ENCODE assay signal across 7 mouse cellular contexts in genomic region chr5:121593451-121594401, GRCm38 (mm10). TPM values are rescaled to one million over a fixed set of nuclear protein-coding genes. Genes with fewer than 3 reads are reported as not detected.
A peak's percentile ranks its signal among the peaks of the same experiment; 100 is the strongest.
DNase-seq lines count a peak whose midpoint lies in the region; ATAC-seq and TF ChIP-seq lines count a peak whose summit lies in the region.

Aldh2 (minus strand) TSS chr5:121593824.

- H3K9me3 ChIP-seq in embryonic facial prominence, embryonic 12.5 days = no peaks in the 10 kb centered on the region
- no peaks in the 10 kb centered on the region for H3K9me3 ChIP-seq in limb, embryonic 12.5 days
- H3K9me3 ChIP-seq in midbrain, embryonic 15.5 days = no peaks in the 10 kb centered on the region

- peak within 1 kb of the TSS; percentile 92 for H3K4me2 ChIP-seq in embryonic facial prominence, embryonic 12.5 days (replicated peaks)
- peak within 1 kb of the TSS; percentile 91 for H3K4me2 ChIP-seq in limb, embryonic 12.5 days
- H3K4me2 ChIP-seq in midbrain, embryonic 15.5 days = peak within 1 kb of the TSS; percentile 98

- peak within 1 kb of the TSS; percentile 77 for H3K9ac ChIP-seq in embryonic facial prominence, embryonic 12.5 days
- peak within 1 kb of the TSS; percentile 90 for H3K9ac ChIP-seq in limb, embryonic 12.5 days (replicated peaks)
- H3K9ac ChIP-seq in midbrain, embryonic 15.5 days = peak within 1 kb of the TSS; percentile 75

- peak; percentile 91 for DNase-seq in adrenal gland, postnatal 25 days
- peak; percentile 94 to 95 for DNase-seq in heart, adult 18-20 months
- peak; percentile 96 for DNase-seq in kidney, adult 2 months
- DNase-seq in spleen, adult 2 months (ENCODE audit: low read depth in 1 of 2, low spot score in 2 of 2) = peak; percentile 36 to 81

- TF ChIP-seq POLR2A in kidney, adult 2 months (IDR thresholded peaks at IDR 0.05; ENCODE audit: low read depth, low read length) = peak; percentile 95
- peak; percentile 83 for TF ChIP-seq POLR2A in spleen, adult 2 months (IDR thresholded peaks at IDR 0.05; ENCODE audit: low read depth, low read length)

- peak within 1 kb of the TSS; percentile 88 for H3K4me3 ChIP-seq in embryonic facial prominence, embryonic 12.5 days
- peak within 1 kb of the TSS; percentile 73 for H3K4me3 ChIP-seq in kidney, adult 2 months (ENCODE audit: insufficient read depth, low read depth, low read length)
- H3K4me3 ChIP-seq in limb, embryonic 12.5 days (replicated peaks) = peak within 1 kb of the TSS; percentile 81
- peak within 1 kb of the TSS; percentile 77 for H3K4me3 ChIP-seq in midbrain, embryonic 15.5 days
- peak within 1 kb of the TSS; percentile 83 for H3K4me3 ChIP-seq in spleen, adult 2 months (ENCODE audit: extremely low read depth, insufficient read depth, insufficient read length)

- WGBS in embryonic facial prominence, embryonic 12.5 days = 2% methylated on average over 47 of the region's 47 CpGs
- WGBS in kidney, adult 2 months = 3% methylated on average over 47 of the region's 47 CpGs
- 2% methylated on average over 47 of the region's 47 CpGs for WGBS in limb, embryonic 12.5 days
- WGBS in midbrain, embryonic 15.5 days = 3% methylated on average over 47 of the region's 47 CpGs
- 2% methylated on average over 47 of the region's 47 CpGs for WGBS in spleen, adult 2 months

- ATAC-seq in embryonic facial prominence, embryonic 12.5 days (ENCODE audit: insufficient number of reproducible peaks, insufficient read depth, low FRiP score, low TSS enrichment) = peak; percentile 88
- ATAC-seq in limb, embryonic 12.5 days (ENCODE audit: insufficient number of reproducible peaks, insufficient read depth, low FRiP score, low TSS enrichment, low read depth) = peak; percentile 82
- ATAC-seq in midbrain, embryonic 15.5 days (replicated peaks) = peak; percentile 84

- TF ChIP-seq CTCF in kidney, adult 2 months (conservative IDR thresholded peaks at IDR 0.05; ENCODE audit: insufficient read depth, insufficient read length, low read depth, low read length) = no peak
- TF ChIP-seq CTCF in spleen, adult 2 months (IDR thresholded peaks at IDR 0.05; ENCODE audit: extremely low read depth, insufficient read depth, insufficient read length, insufficient replicate concordance) = no peak

- peak within 1 kb of the TSS; percentile 91 for H3K27ac ChIP-seq in embryonic facial prominence, embryonic 12.5 days
- peak within 1 kb of the TSS; percentile 84 for H3K27ac ChIP-seq in kidney, adult 2 months (ENCODE audit: insufficient read depth, low read depth, low read length)
- peak within 1 kb of the TSS; percentile 93 for H3K27ac ChIP-seq in limb, embryonic 12.5 days
- peak within 1 kb of the TSS; percentile 77 for H3K27ac ChIP-seq in midbrain, embryonic 15.5 days
- H3K27ac ChIP-seq in spleen, adult 2 months (ENCODE audit: insufficient read depth, low read length) = peak within 1 kb of the TSS; percentile 76

- H3K27me3 ChIP-seq in embryonic facial prominence, embryonic 12.5 days = no peaks in the 10 kb centered on the region
- H3K27me3 ChIP-seq in kidney, adult 2 months (replicated peaks; ENCODE audit: control insufficient read depth, insufficient read depth, low read length) = no peaks in the 10 kb centered on the region
- no peaks in the 10 kb centered on the region for H3K27me3 ChIP-seq in limb, embryonic 12.5 days
- no peaks in the 10 kb centered on the region for H3K27me3 ChIP-seq in midbrain, embryonic 15.5 days (replicated peaks)
- H3K27me3 ChIP-seq in spleen, adult 2 months (ENCODE audit: control insufficient read depth, insufficient read depth, low read length) = no peaks in the 10 kb centered on the region

- H3K4me1 ChIP-seq in embryonic facial prominence, embryonic 12.5 days = peaks cover 15% of the 10 kb centered on the region; the same call in 1 of the 2 replicates
- H3K4me1 ChIP-seq in kidney, adult 2 months (ENCODE audit: control insufficient read depth, insufficient read depth, low read length) = peaks cover 12% of the 10 kb centered on the region; the same call in 1 of the 2 replicates
- peaks cover 29% of the 10 kb centered on the region for H3K4me1 ChIP-seq in limb, embryonic 12.5 days (replicated peaks)
- peaks cover 30% of the 10 kb centered on the region for H3K4me1 ChIP-seq in midbrain, embryonic 15.5 days
- H3K4me1 ChIP-seq in spleen, adult 2 months (ENCODE audit: control insufficient read depth, insufficient read depth, insufficient read length) = peaks cover 22% of the 10 kb centered on the region; the same call in 1 of the 2 replicates

- H3K36me3 ChIP-seq in embryonic facial prominence, embryonic 12.5 days = no peaks in the 10 kb centered on the region
- no peaks in the 10 kb centered on the region for H3K36me3 ChIP-seq in kidney, adult 2 months (ENCODE audit: control insufficient read depth, insufficient read depth, low read length)
- peaks cover 10% of the 10 kb centered on the region; the same call in 1 of the 2 replicates for H3K36me3 ChIP-seq in limb, embryonic 12.5 days
- no peaks in the 10 kb centered on the region for H3K36me3 ChIP-seq in midbrain, embryonic 15.5 days (replicated peaks)
- H3K36me3 ChIP-seq in spleen, adult 2 months (ENCODE audit: control insufficient read depth, insufficient read depth, low read length) = peaks cover 2% of the 10 kb centered on the region; the same call in 1 of the 2 replicates

RNA-seq across cellular contexts. Expression of gene Aldh2, which starts in this region (rescaled TPM):
- total RNA-seq in adrenal gland, postnatal 25 days (2021) = 1,568 and 1,679 TPM in 2 replicates
- 235 and 258 TPM in 2 replicates for polyA plus RNA-seq in embryonic facial prominence, embryonic 12.5 days (2016; fragmentation: Nextera tagmentation; extraction: Ambion mirVana)
- 100 to 1,000 TPM; 347 to 417 TPM for total RNA-seq in heart, adult 18-20 months (2021)
- polyA plus RNA-seq in kidney, adult 2 months (2012; rRNA removed) = 1,369 and 1,431 TPM in 2 replicates
- polyA plus RNA-seq in limb, embryonic 12.5 days (2016; fragmentation: Nextera tagmentation; extraction: Ambion mirVana) = 236 and 264 TPM in 2 replicates
- polyA plus RNA-seq in midbrain, embryonic 15.5 days (2015; fragmentation: Nextera tagmentation; extraction: Ambion mirVana) = 121 and 123 TPM in 2 replicates
- 384 and 386 TPM in 2 replicates for polyA plus RNA-seq in spleen, adult 2 months (2012; rRNA removed)

Comparison
In these comparisons a context has a peak if more than half of its experiments do, and no peak if none do; other contexts are left out.
1. Peak in every context shown above with its lines: DNase-seq, ATAC-seq, H3K4me3 ChIP-seq and H3K27ac ChIP-seq.